Mouse (Mus musculus) liver, embryonic 15.5 days (tissue): Measurements from ENCODE around the gene Spata45. TPM values are rescaled to one million over a fixed set of nuclear protein-coding genes. Genes with fewer than 3 reads are reported as not detected.
"Not testable (repeated sequence)": the region's sequence is repeated elsewhere in the genome, so short reads cannot be mapped to it uniquely, and the experiment has no call there.

Experiments used
- ATAC-seq: fragments of 200-750 bp; cut with Nextera tagmentation; 2 replicates; pipeline ENCODE4 v1.8.0; 2017; ENCODE audit warnings: moderate number of reproducible peaks, mild to moderate bottlenecking, moderate library complexity; ENCODE audit not compliant: insufficient read depth
- H3K27ac ChIP-seq: fragments of 300-500 bp; sonication (generic); replicated peaks from 2 replicates; pipeline ENCODE4 v1.5.1; 2015; ENCODE audit warnings: mild to moderate bottlenecking, inconsistent platforms
- H3K27me3 ChIP-seq: fragments of 300-500 bp; sonication (generic); 2 replicates; pipeline ENCODE4 v1.6.1; 2015; ENCODE audit warnings: mild to moderate bottlenecking, inconsistent platforms
- H3K36me3 ChIP-seq: fragments of 300-500 bp; sonication (generic); replicated peaks from 2 replicates; pipeline ENCODE4 v1.6.1; 2015; ENCODE audit warnings: moderate library complexity, mild to moderate bottlenecking, inconsistent platforms
- H3K4me1 ChIP-seq: fragments of 300-500 bp; sonication (generic); replicated peaks from 2 replicates; pipeline ENCODE4 v1.6.1; 2015; ENCODE audit warnings: inconsistent platforms
- H3K4me2 ChIP-seq: fragments of 300-500 bp; sonication (generic); 2 replicates; pipeline ENCODE4 v1.6.1; 2015; ENCODE audit warnings: moderate library complexity, mild to moderate bottlenecking, inconsistent platforms
- H3K4me3 ChIP-seq: fragments of 300-500 bp; sonication (generic); replicated peaks from 2 replicates; pipeline ENCODE4 v1.5.1; 2015; ENCODE audit warnings: mild to moderate bottlenecking, inconsistent platforms
- H3K9ac ChIP-seq: fragments of 300-500 bp; sonication (generic); 2 replicates; pipeline ENCODE4 v1.6.1; 2015; ENCODE audit warnings: moderate library complexity, mild to moderate bottlenecking, inconsistent platforms
- H3K9me3 ChIP-seq: fragments of 300-500 bp; sonication (generic); replicated peaks from 2 replicates; pipeline ENCODE4 v1.6.1; 2016; ENCODE audit warnings: inconsistent platforms
- whole genome bisulfite sequencing: fragments of 180-500 bp; shearing (Covaris S2); methylation state at CpG from one replicate; pipeline ENCODE4 v1.1.7; 2015; ENCODE audit warnings: mixed read lengths; ENCODE audit not compliant: insufficient replicate concordance; 5-methylcytosine and 5-hydroxymethylcytosine counted together
- polyA plus RNA-seq: library from polyadenylated mRNA; unstranded; fragments of >200 nt; fragmentation: Nextera tagmentation; extraction: Ambion mirVana; gene quantifications from 2 replicates; pipeline ENCODE4 v1.2.1, GENCODE M21; 2015

Gene Spata45
- polyA plus RNA-seq, 1 experiment from 2014 or later: not detected

DNA sequence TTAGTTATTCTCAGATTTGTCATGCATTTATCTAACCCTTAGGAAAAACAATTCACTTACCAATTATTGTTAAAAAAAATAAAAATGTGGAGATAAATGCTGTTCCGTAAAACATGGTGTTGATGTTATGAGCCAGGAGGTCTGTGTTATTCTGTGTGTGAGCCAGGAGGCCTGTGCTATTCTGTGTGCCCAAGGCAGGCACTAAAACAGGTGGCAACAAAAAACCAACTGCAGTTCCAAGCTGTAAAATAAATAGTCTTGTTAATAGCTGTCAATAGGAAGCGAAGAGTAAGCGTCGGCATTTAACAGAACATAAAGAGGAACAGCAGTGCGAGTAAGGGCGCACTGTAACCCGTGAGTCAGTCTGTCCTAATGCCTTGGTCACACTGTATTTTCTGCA, 15.4 kb upstream of the Spata45 start:
- no peak overlapping the region for H3K4me2 ChIP-seq

GRCm38 (mm10) chr1:191023140-191023539, 13.3 kb upstream of the Spata45 start:
- no peak overlapping the region for H3K4me3 ChIP-seq
- no peak for ATAC-seq
- no peaks in the 10 kb centered on the region for H3K27me3 ChIP-seq
- no peak overlapping the region for H3K4me2 ChIP-seq
- H3K27ac ChIP-seq: no peak overlapping the region
- H3K36me3 ChIP-seq: peaks cover 17% of the 10 kb centered on the region; the same call in 1 of the 2 replicates
- WGBS: 66% methylated on average over 2 of the region's 2 CpGs
- no peaks in the 10 kb centered on the region for H3K9me3 ChIP-seq
- H3K4me1 ChIP-seq: peaks cover 22% of the 10 kb centered on the region
- no peak overlapping the region for H3K9ac ChIP-seq

More for the DNA sequence above, 15.4 kb upstream of the Spata45 start:
- no peak overlapping the region for H3K27ac ChIP-seq
- H3K27me3 ChIP-seq: no peaks in the 10 kb centered on the region
- no peak overlapping the region for H3K4me3 ChIP-seq
- 84% methylated on average over 7 of the region's 7 CpGs for WGBS
- H3K4me1 ChIP-seq: peaks cover 13% of the 10 kb centered on the region
- H3K9me3 ChIP-seq: no peaks in the 10 kb centered on the region
- peaks cover 17% of the 10 kb centered on the region; the same call in 1 of the 2 replicates for H3K36me3 ChIP-seq
- no peak overlapping the region for H3K9ac ChIP-seq
- ATAC-seq: no peak

DNA sequence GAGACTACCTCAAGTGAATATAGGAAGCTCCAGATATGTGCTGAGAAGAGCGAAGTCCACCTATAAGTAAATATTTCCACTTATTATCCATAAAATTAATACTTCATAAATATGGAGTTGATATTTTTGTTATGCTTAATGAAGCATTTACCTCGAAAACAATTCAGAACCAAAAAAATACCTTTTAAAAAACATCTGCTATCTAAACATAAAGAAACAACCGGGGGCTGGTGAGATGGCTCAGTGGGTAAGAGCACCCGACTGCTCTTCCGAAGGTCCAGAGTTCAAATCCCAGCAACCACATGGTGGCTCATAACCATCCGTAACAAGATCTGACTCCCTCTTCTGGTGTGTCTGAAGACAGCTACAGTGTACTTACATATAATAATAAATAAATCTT, 12.6 kb upstream of the Spata45 start:
- 82% methylated on average over 6 of the region's 6 CpGs for WGBS
- H3K9me3 ChIP-seq, H3K9ac ChIP-seq, H3K4me2 ChIP-seq, H3K4me3 ChIP-seq, H3K27me3 ChIP-seq, ATAC-seq, H3K27ac ChIP-seq: not testable (repeated sequence)
- Histone ChIP-seq H3K36me3 (peaks cover 17% of the 10 kb centered on the region; the same call in 1 of the 2 replicates), H3K4me1 (peaks cover 22% of the 10 kb centered on the region)

- ATAC-seq: peak; percentile 47
- Histone ChIP-seq H3K9me3 (no peaks in the 10 kb centered on the region), H3K27ac (peak overlapping the region; percentile 80), H3K27me3 (peaks cover 3% of the 10 kb centered on the region; the same call in 1 of the 2 replicates), H3K4me1 (peaks cover 22% of the 10 kb centered on the region), H3K4me2 (peak overlapping the region; percentile 100), H3K4me3 (peak overlapping the region; percentile 75), H3K9ac (peak overlapping the region; percentile 76), H3K36me3 (peaks cover 13% of the 10 kb centered on the region; the same call in 1 of the 2 replicates)
- WGBS: 4% methylated on average over 69 of the region's 69 CpGs
These were observed 11.1 kb upstream of the Spata45 start for GRCm38 (mm10) chr1:191025016-191026012.

GRCm38 (mm10) chr1:191026021-191026713, 10.3 kb upstream of the Spata45 start, which contains the start of gene Flvcr1:
Gene Flvcr1 (minus strand): TSS chr1:191026158.
- Histone ChIP-seq H3K4me3 (peak within 1 kb of the TSS; percentile 75), H3K27ac (peak within 1 kb of the TSS; percentile 80), H3K4me1 (peaks cover 22% of the 10 kb centered on the region), H3K27me3 (peaks cover 3% of the 10 kb centered on the region; the same call in 1 of the 2 replicates), H3K9me3 (no peaks in the 10 kb centered on the region), H3K36me3 (peaks cover 8% of the 10 kb centered on the region; the same call in 1 of the 2 replicates), H3K4me2 (peak within 1 kb of the TSS; percentile 100), H3K9ac (peak within 1 kb of the TSS; percentile 76)
- ATAC-seq: peak; percentile 99
- under 1% methylated on average over 50 of the region's 50 CpGs for WGBS

GRCm38 (mm10) chr1:191030182-191030581, 6.3 kb upstream of the Spata45 start:
- 67% methylated on average over 10 of the region's 10 CpGs for WGBS
- H3K27me3 ChIP-seq: peaks cover 6% of the 10 kb centered on the region
- no peak overlapping the region for H3K9ac ChIP-seq
- H3K4me1 ChIP-seq: peaks cover 16% of the 10 kb centered on the region
- H3K36me3 ChIP-seq: no peaks in the 10 kb centered on the region
- H3K4me3 ChIP-seq: no peak overlapping the region
- H3K27ac ChIP-seq: no peak overlapping the region
- H3K9me3 ChIP-seq: no peaks in the 10 kb centered on the region
- ATAC-seq: no peak
- H3K4me2 ChIP-seq: no peak overlapping the region

DNA sequence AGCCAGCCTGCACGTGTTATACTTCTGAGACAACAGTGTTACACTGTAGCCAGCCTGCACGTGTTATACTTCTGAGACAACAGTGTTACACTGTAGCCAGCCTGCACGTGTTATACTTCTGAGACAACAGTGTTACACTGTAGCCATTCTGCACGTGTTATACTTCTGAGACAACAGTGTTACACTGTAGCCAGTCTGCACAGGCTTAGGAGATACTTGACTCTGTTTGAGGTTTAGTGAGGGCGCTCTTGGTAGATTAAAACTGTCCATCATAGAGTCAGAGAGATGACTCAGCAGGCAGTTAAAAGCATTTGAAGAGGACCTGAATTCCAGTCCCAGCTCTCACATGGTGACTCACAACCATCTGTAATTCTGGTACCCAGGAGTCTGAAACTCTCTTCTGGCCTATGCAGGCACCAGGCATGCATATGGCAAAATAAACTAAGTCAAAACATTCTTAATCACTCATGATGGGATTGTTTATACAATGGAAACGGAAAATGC, 5.5 kb upstream of the Spata45 start:
- H3K9ac ChIP-seq, H3K4me1 ChIP-seq, H3K4me2 ChIP-seq, H3K36me3 ChIP-seq, H3K4me3 ChIP-seq, H3K9me3 ChIP-seq, H3K27ac ChIP-seq, H3K27me3 ChIP-seq, ATAC-seq: not testable (repeated sequence)
- 47% methylated on average over 6 of the region's 6 CpGs for WGBS

DNA sequence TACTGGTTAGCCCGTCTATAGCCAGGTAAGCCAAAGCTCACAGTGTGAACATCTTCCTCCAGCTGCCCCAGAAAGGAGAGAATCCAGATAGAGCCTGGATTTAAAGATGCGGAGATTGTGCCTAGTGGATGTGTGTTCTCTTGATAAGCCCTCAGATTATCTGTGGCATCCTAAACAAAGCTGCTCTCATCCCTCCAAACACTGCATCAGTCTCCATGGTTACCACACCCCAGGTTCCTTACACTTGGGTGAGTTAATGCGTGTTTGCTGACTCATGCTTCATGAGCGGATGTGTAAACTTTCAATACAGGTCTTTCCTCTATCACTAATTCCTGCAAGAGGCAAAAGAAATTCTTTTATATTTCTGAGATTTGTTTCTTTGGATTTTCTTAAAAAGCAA, 790 bp upstream of the Spata45 start:
- 31% methylated on average over 4 of the region's 4 CpGs for WGBS
- no peaks in the 10 kb centered on the region for H3K4me1 ChIP-seq
- peaks cover 8% of the 10 kb centered on the region; the same call in 1 of the 2 replicates for H3K27me3 ChIP-seq
- H3K4me3 ChIP-seq: no peak overlapping the region
- ATAC-seq: no peak
- H3K9ac ChIP-seq: no peak overlapping the region
- H3K27ac ChIP-seq: no peak overlapping the region
- H3K9me3 ChIP-seq: no peaks in the 10 kb centered on the region
- H3K4me2 ChIP-seq: no peak overlapping the region
- no peaks in the 10 kb centered on the region for H3K36me3 ChIP-seq

- no peaks in the 10 kb centered on the region for H3K9me3 ChIP-seq
- H3K27ac ChIP-seq: no peak overlapping the region
- H3K4me3 ChIP-seq: no peak overlapping the region
- no peaks in the 10 kb centered on the region for H3K36me3 ChIP-seq
- H3K4me2 ChIP-seq: no peak overlapping the region
- 63% methylated on average over 4 of the region's 4 CpGs for WGBS
- no peak overlapping the region for H3K9ac ChIP-seq
- peaks cover 8% of the 10 kb centered on the region; the same call in 1 of the 2 replicates for H3K4me1 ChIP-seq
- no peak for ATAC-seq
- H3K27me3 ChIP-seq: peaks cover 8% of the 10 kb centered on the region; the same call in 1 of the 2 replicates
These were observed 1.6 kb downstream of the Spata45 start for GRCm38 (mm10) chr1:191037999-191038398.

DNA sequence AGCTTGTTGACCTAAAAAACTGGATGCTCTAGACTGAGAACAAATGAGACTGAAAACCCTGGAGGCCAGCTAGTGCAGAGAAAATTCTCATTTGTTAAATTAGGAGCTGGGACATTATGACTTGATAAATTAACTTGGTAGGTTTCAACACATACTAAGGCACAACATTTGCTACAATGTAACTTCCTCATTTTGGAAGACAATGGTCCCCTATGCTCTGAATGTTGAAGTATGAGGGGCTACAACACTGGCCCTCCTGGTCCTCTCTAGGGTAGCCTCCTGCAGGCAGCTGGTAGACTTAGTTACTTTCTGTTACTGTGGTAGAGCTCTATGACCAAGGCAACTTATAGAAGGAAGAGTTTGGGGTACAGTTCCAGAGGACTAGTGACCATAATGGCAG, 4.9 kb downstream of the Spata45 start:
- H3K4me1 ChIP-seq: peaks cover 32% of the 10 kb centered on the region
- H3K9me3 ChIP-seq: no peaks in the 10 kb centered on the region
- ATAC-seq: no peak
- no peak overlapping the region for H3K4me3 ChIP-seq
- no peak overlapping the region for H3K9ac ChIP-seq
- 0 out of 2 replicates have a peak, but pooled peaks cover 4% of the 10 kb centered on the region for H3K27me3 ChIP-seq
- no peak overlapping the region for H3K27ac ChIP-seq
- no peaks in the 10 kb centered on the region for H3K36me3 ChIP-seq
- no peak overlapping the region for H3K4me2 ChIP-seq

DNA sequence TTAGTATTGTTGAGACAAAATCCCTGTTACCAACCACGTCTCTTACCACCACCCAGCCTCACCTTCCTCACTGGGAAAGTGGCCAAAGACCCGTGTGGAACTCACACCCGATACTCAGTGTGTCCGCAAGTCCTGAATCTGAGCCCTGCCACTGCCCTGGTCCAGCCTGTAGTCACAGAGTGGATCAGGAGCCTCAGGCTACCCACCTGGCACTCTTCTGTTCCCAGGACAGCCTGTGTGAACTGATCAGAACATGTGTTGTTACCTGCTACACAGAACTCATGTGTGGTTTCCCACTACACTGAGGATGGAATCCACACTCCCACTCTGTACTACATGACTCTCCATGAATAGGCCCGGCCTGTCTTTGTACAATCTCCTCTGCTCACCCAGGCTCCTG, 5.7 kb downstream of the Spata45 start:
- Histone ChIP-seq H3K27ac (no peak overlapping the region), H3K9ac (no peak overlapping the region), H3K9me3 (no peaks in the 10 kb centered on the region), H3K36me3 (no peaks in the 10 kb centered on the region), H3K4me1 (peaks cover 32% of the 10 kb centered on the region), H3K4me2 (no peak overlapping the region), H3K27me3 (0 out of 2 replicates have a peak, but pooled peaks cover 3% of the 10 kb centered on the region), H3K4me3 (no peak overlapping the region)
- WGBS: 73% methylated on average over 5 of the region's 5 CpGs
- ATAC-seq: no peak
